Mouse (Mus musculus): Measurements from ENCODE around the gene Prdm2. TPM values are rescaled to one million over a fixed set of nuclear protein-coding genes. Genes with fewer than 3 reads are reported as not detected.
A peak's percentile ranks its signal among the peaks of the same experiment; 100 is the strongest.

Prdm2 gene
- polyA plus RNA-seq, 1 experiment: 34.9 TPM

- Histone ChIP-seq H3K27ac (ENCODE audit: insufficient read depth, low read length) (no peak overlapping the region), H3K9ac (ENCODE audit: low read depth, poor library complexity, severe bottlenecking) (no peak overlapping the region), H3K36me3 (ENCODE audit: control insufficient read depth, insufficient read depth, low read length, poor library complexity, severe bottlenecking) (no peaks in the 10 kb centered on the region), H3K4me1 (ENCODE audit: control insufficient read depth, insufficient read depth, low read length) (no peaks in the 10 kb centered on the region), H3K27me3 (ENCODE audit: control insufficient read depth, insufficient read depth, low read length, poor library complexity, severe bottlenecking) (no peaks in the 10 kb centered on the region), H3K9me3 (replicated peaks; ENCODE audit: control insufficient read depth, insufficient read depth, low read length, poor library complexity, severe bottlenecking) (no peaks in the 10 kb centered on the region), H3K4me3 (ENCODE audit: low read depth, low read length) (no peak overlapping the region)
- TF ChIP-seq POLR2A (IDR thresholded peaks at IDR 0.05; ENCODE audit: insufficient read depth, low read length) (no peak), CTCF (IDR thresholded peaks at IDR 0.05; ENCODE audit: low read depth, low read length) (no peak), EP300 (IDR thresholded peaks at IDR 0.05; ENCODE audit: insufficient read depth, low read depth, low read length) (no peak)
These were observed 120.6 kb downstream of the Prdm2 start for GRCm38 (mm10) chr4:143092082-143092701.

DNA sequence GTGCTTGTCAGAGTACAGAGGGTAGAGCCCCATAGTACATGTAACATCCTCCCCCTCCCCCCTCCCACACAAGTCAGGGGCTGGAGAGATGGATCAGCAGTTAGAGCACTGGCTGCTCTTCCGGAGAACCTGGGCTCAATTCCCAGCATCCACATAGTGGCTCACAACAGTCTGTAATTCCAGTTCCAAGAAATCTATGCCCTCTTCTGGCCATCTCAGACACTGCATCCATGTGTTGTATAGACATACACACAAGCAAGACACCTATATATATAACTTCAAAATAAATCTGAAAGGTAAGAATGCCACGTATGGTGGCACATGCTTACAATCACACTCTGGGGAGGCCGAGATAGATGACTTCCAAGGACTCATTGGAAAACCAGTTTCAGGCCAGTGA, 122.2 kb downstream of the Prdm2 start:
- no peak for TF ChIP-seq POLR2A (IDR thresholded peaks at IDR 0.05; ENCODE audit: insufficient read depth, low read length)
- no peak for TF ChIP-seq CTCF (IDR thresholded peaks at IDR 0.05; ENCODE audit: low read depth, low read length)
- TF ChIP-seq EP300 (IDR thresholded peaks at IDR 0.05; ENCODE audit: insufficient read depth, low read depth, low read length): no peak
- Histone ChIP-seq H3K36me3 (ENCODE audit: control insufficient read depth, insufficient read depth, low read length, poor library complexity, severe bottlenecking) (no peaks in the 10 kb centered on the region), H3K9ac (ENCODE audit: low read depth, poor library complexity, severe bottlenecking) (no peak overlapping the region), H3K4me1 (ENCODE audit: control insufficient read depth, insufficient read depth, low read length) (no peaks in the 10 kb centered on the region), H3K9me3 (replicated peaks; ENCODE audit: control insufficient read depth, insufficient read depth, low read length, poor library complexity, severe bottlenecking) (no peaks in the 10 kb centered on the region), H3K27ac (ENCODE audit: insufficient read depth, low read length) (no peak overlapping the region), H3K4me3 (ENCODE audit: low read depth, low read length) (no peak overlapping the region), H3K27me3 (ENCODE audit: control insufficient read depth, insufficient read depth, low read length, poor library complexity, severe bottlenecking) (no peaks in the 10 kb centered on the region)

DNA sequence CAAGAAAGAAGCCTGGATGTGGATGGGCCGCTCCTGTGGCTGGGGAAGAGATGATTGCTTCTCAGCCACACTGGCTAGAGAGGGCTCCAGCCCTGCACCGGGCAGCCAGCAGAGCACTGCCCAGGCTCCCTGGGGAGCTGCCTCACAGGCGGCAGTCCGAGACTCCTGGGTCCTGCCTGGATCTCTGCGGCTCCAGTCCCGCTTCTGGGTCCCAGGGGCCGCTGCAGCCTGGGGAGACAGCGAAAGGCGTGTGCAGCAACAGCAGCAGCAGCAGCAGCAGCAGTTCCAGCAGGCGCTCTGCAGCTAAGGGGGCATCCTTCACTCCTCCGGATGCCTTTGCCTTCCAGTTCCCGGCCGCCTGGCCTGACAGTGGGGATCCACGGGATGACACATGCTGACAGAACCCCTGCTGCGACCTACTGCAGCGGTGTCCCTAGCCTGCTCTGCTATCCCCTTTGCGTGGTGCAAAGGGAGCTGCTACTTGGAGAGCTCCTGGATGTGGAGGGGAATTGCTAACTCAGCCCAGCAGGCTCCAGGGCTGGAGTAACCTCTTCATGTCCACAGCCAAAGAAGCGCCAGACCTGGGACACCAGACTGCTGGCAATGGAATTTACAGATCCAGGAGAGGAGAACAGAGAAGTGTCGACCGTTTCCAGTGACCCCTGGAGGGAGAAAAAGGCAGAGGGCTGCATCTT, 138.6 kb downstream of the Prdm2 start:
- Histone ChIP-seq H3K27ac (ENCODE audit: insufficient read depth, low read length) (no peak overlapping the region), H3K4me3 (ENCODE audit: low read depth, low read length) (peak overlapping the region; percentile 26)

GRCm38 (mm10) chr4:143071791-143072190, 141.0 kb downstream of the Prdm2 start:
- Histone ChIP-seq H3K4me1 (ENCODE audit: control insufficient read depth, insufficient read depth, low read length) (no peaks in the 10 kb centered on the region), H3K9ac (ENCODE audit: low read depth, poor library complexity, severe bottlenecking) (no peak overlapping the region), H3K4me3 (ENCODE audit: low read depth, low read length) (no peak overlapping the region), H3K36me3 (ENCODE audit: control insufficient read depth, insufficient read depth, low read length, poor library complexity, severe bottlenecking) (no peaks in the 10 kb centered on the region), H3K9me3 (replicated peaks; ENCODE audit: control insufficient read depth, insufficient read depth, low read length, poor library complexity, severe bottlenecking) (no peaks in the 10 kb centered on the region), H3K27me3 (ENCODE audit: control insufficient read depth, insufficient read depth, low read length, poor library complexity, severe bottlenecking) (no peaks in the 10 kb centered on the region), H3K27ac (ENCODE audit: insufficient read depth, low read length) (no peak overlapping the region)
- TF ChIP-seq CTCF (IDR thresholded peaks at IDR 0.05; ENCODE audit: low read depth, low read length) (no peak), POLR2A (IDR thresholded peaks at IDR 0.05; ENCODE audit: insufficient read depth, low read length) (no peak), EP300 (IDR thresholded peaks at IDR 0.05; ENCODE audit: insufficient read depth, low read depth, low read length) (no peak)

More for the DNA sequence above, 138.6 kb downstream of the Prdm2 start:
- H3K9ac ChIP-seq (ENCODE audit: low read depth, poor library complexity, severe bottlenecking): no peak overlapping the region
- TF ChIP-seq CTCF (IDR thresholded peaks at IDR 0.05; ENCODE audit: low read depth, low read length) (no peak), POLR2A (IDR thresholded peaks at IDR 0.05; ENCODE audit: insufficient read depth, low read length) (no peak), EP300 (IDR thresholded peaks at IDR 0.05; ENCODE audit: insufficient read depth, low read depth, low read length) (no peak)
- no peaks in the 10 kb centered on the region for H3K4me1 ChIP-seq (ENCODE audit: control insufficient read depth, insufficient read depth, low read length)
- H3K27me3 ChIP-seq (ENCODE audit: control insufficient read depth, insufficient read depth, low read length, poor library complexity, severe bottlenecking): no peaks in the 10 kb centered on the region
- no peaks in the 10 kb centered on the region for H3K9me3 ChIP-seq (replicated peaks; ENCODE audit: control insufficient read depth, insufficient read depth, low read length, poor library complexity, severe bottlenecking)
- H3K36me3 ChIP-seq (ENCODE audit: control insufficient read depth, insufficient read depth, low read length, poor library complexity, severe bottlenecking): no peaks in the 10 kb centered on the region

- H3K36me3 ChIP-seq (ENCODE audit: control insufficient read depth, insufficient read depth, low read length, poor library complexity, severe bottlenecking): no peaks in the 10 kb centered on the region
- no peak overlapping the region for H3K27ac ChIP-seq (ENCODE audit: insufficient read depth, low read length)
- no peaks in the 10 kb centered on the region for H3K27me3 ChIP-seq (ENCODE audit: control insufficient read depth, insufficient read depth, low read length, poor library complexity, severe bottlenecking)
- H3K9me3 ChIP-seq (replicated peaks; ENCODE audit: control insufficient read depth, insufficient read depth, low read length, poor library complexity, severe bottlenecking): no peaks in the 10 kb centered on the region
- no peak overlapping the region for H3K4me3 ChIP-seq (ENCODE audit: low read depth, low read length)
- no peak for TF ChIP-seq POLR2A (IDR thresholded peaks at IDR 0.05; ENCODE audit: insufficient read depth, low read length)
- TF ChIP-seq CTCF (IDR thresholded peaks at IDR 0.05; ENCODE audit: low read depth, low read length): no peak
- no peak for TF ChIP-seq EP300 (IDR thresholded peaks at IDR 0.05; ENCODE audit: insufficient read depth, low read depth, low read length)
- no peak overlapping the region for H3K9ac ChIP-seq (ENCODE audit: low read depth, poor library complexity, severe bottlenecking)
- H3K4me1 ChIP-seq (ENCODE audit: control insufficient read depth, insufficient read depth, low read length): no peaks in the 10 kb centered on the region
These were observed 145.8 kb downstream of the Prdm2 start for GRCm38 (mm10) chr4:143067006-143067405.

DNA sequence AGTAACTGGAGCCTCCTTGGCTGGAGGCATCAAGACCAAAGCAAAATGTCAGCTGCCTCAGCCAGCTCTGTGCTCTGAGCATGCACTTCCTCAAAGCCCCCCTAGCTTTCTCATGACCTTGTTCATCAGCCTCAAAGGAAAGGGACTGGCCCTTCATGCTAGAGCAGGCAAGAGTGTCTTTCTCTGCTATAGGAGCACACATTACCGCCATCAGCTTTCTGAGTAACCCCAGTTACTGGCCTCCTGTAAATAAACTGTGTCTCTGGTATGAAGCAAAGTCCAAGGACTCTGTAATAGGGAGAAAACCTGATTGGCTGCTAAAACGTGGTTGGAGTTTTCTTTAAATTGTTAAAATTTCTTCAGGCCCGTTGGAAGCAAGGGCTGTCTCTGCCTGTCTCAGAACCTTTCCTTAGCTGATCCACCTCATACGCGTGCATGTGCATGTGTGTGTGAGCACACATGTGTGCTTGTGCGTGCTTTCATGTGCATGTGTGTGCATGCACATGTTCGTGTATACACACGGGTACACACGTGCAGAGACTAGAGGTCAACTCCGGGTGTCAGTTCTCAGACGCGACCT, 153.9 kb downstream of the Prdm2 start:
- TF ChIP-seq CTCF (IDR thresholded peaks at IDR 0.05; ENCODE audit: low read depth, low read length) (no peak), EP300 (IDR thresholded peaks at IDR 0.05; ENCODE audit: insufficient read depth, low read depth, low read length) (no peak), POLR2A (IDR thresholded peaks at IDR 0.05; ENCODE audit: insufficient read depth, low read length) (no peak)
- no peaks in the 10 kb centered on the region for H3K36me3 ChIP-seq (ENCODE audit: control insufficient read depth, insufficient read depth, low read length, poor library complexity, severe bottlenecking)
- H3K4me3 ChIP-seq (ENCODE audit: low read depth, low read length): no peak overlapping the region
- no peaks in the 10 kb centered on the region for H3K9me3 ChIP-seq (replicated peaks; ENCODE audit: control insufficient read depth, insufficient read depth, low read length, poor library complexity, severe bottlenecking)
- H3K27ac ChIP-seq (ENCODE audit: insufficient read depth, low read length): no peak overlapping the region
- H3K27me3 ChIP-seq (ENCODE audit: control insufficient read depth, insufficient read depth, low read length, poor library complexity, severe bottlenecking): no peaks in the 10 kb centered on the region
- no peak overlapping the region for H3K9ac ChIP-seq (ENCODE audit: low read depth, poor library complexity, severe bottlenecking)
- H3K4me1 ChIP-seq (ENCODE audit: control insufficient read depth, insufficient read depth, low read length): no peaks in the 10 kb centered on the region

Other genes with a start within 250 kb of the Prdm2 start
- 179 and 198 TPM in 2 replicates for gene Pdpn, start 86.6 kb upstream of the Prdm2 start, polyA plus RNA-seq (2011; ENCODE audit: insufficient read depth, insufficient read length, low read depth, missing spikeins)
- gene Lrrc38, start 136.8 kb upstream of the Prdm2 start, polyA plus RNA-seq (2011; ENCODE audit: insufficient read depth, insufficient read length, low read depth, missing spikeins): not detected in 2 replicates
- 2.0 and 2.1 TPM in 2 replicates for gene Pramel1, start 181.4 kb upstream of the Prdm2 start, polyA plus RNA-seq (2011; ENCODE audit: insufficient read depth, insufficient read length, low read depth, missing spikeins)
- gene Pramef8, start 199.4 kb upstream of the Prdm2 start, polyA plus RNA-seq (2011; ENCODE audit: insufficient read depth, insufficient read length, low read depth, missing spikeins): 15.5 and 21.7 TPM in 2 replicates
- not detected in 2 replicates for gene Oog4, start 237.3 kb upstream of the Prdm2 start, polyA plus RNA-seq (2011; ENCODE audit: insufficient read depth, insufficient read length, low read depth, missing spikeins)

Data from ES-Bruce4 (cell line).